Mouse (Mus musculus) cerebellum, adult 2 months (tissue): ENCODE results near the gene Lurap1. TPM values are rescaled to one million over a fixed set of nuclear protein-coding genes. Genes with fewer than 3 reads are reported as not detected.
A peak's percentile ranks its signal among the peaks of the same experiment; 100 is the strongest.

Source experiments
- DNase-seq, 2 experiments: peaks; one replicate each; pipeline ENCODE4 v3.0.0; 2021
- H3K27ac ChIP-seq: fragments of 200-500 bp; 2 replicates; pipeline ENCODE4 v1.5.1; 2012; ENCODE audit warnings: low read length, control low read depth, inconsistent platforms; ENCODE audit not compliant: insufficient read depth
- H3K27me3 ChIP-seq: fragments of 200-500 bp; 2 replicates; pipeline ENCODE4 v1.6.1; 2012; ENCODE audit warnings: inconsistent platforms, mild to moderate bottlenecking, low read length, moderate library complexity; ENCODE audit not compliant: control insufficient read depth, insufficient read depth
- H3K4me1 ChIP-seq: fragments of 200-500 bp; 2 replicates; pipeline ENCODE4 v1.6.1; 2011; ENCODE audit warnings: low read length; ENCODE audit not compliant: control insufficient read depth, insufficient read depth
- H3K4me3 ChIP-seq: fragments of 200-500 bp; replicated peaks from 2 replicates; pipeline ENCODE3; 2011; ENCODE audit warnings: mild to moderate bottlenecking, low read depth, low read length, control low read depth; ENCODE audit not compliant: insufficient read depth
- CTCF ChIP-seq: fragments of 200-500 bp; IDR thresholded peaks from 2 replicates; pipeline ENCODE4 v1.5.1; 2011; ENCODE audit warnings: low read depth, mild to moderate bottlenecking, control low read depth, low read length, moderate library complexity, borderline replicate concordance; ENCODE audit not compliant: insufficient read depth
- POLR2A ChIP-seq: fragments of 200-500 bp; IDR thresholded peaks from 2 replicates; pipeline ENCODE4 v1.6.1; 2011; ENCODE audit warnings: low read length, control low read depth, borderline replicate concordance; ENCODE audit not compliant: insufficient read depth
- WGBS: fragments of 180-500 bp; shearing (Covaris S2); methylation state at CpG from one replicate; pipeline ENCODE4 v1.1.7; 2018; 5-methylcytosine and 5-hydroxymethylcytosine counted together
- polyA plus RNA-seq: library from polyadenylated mRNA; depleted of rRNA; stranded (reverse); fragments of >200 nt; gene quantifications from 2 replicates; pipeline ENCODE4 v1.2.3, GENCODE M21; 2012

Lurap1 gene
- polyA plus RNA-seq, 1 experiment: 42.5 TPM

- peak; percentile 98 to 99 for DNase-seq
- Histone ChIP-seq H3K4me3 (peak overlapping the region; percentile 82), H3K27me3 (no peaks in the 10 kb centered on the region), H3K27ac (peak overlapping the region; percentile 99), H3K4me1 (peaks cover 27% of the 10 kb centered on the region)
- TF ChIP-seq CTCF (no peak), POLR2A (0 out of 2 replicates have a peak, but pooled peaks have one; percentile 10)
- WGBS: 8% methylated on average over 10 of the region's 10 CpGs
These were observed 25.4 kb upstream of the Lurap1 start for GRCm38 (mm10) chr4:116176543-116176988.

- peak overlapping the region; percentile 82 for H3K4me3 ChIP-seq
- H3K27me3 ChIP-seq: no peaks in the 10 kb centered on the region
- H3K27ac ChIP-seq: peak overlapping the region; percentile 99
- peak; percentile 88 to 91 for DNase-seq
- H3K4me1 ChIP-seq: peaks cover 27% of the 10 kb centered on the region
- 12% methylated on average over 7 of the region's 7 CpGs for WGBS
- no peak for TF ChIP-seq CTCF
- TF ChIP-seq POLR2A: peak; percentile 63; the same call in 1 of the 2 replicates
These were observed 24.8 kb upstream of the Lurap1 start for GRCm38 (mm10) chr4:116175711-116176542.

- Histone ChIP-seq H3K27me3 (no peaks in the 10 kb centered on the region), H3K27ac (peak overlapping the region; percentile 99), H3K4me3 (peak overlapping the region; percentile 82), H3K4me1 (peaks cover 27% of the 10 kb centered on the region)
- no peak for DNase-seq
- TF ChIP-seq CTCF (no peak), POLR2A (no peak)
These were observed 24.0 kb upstream of the Lurap1 start for GRCm38 (mm10) chr4:116175136-116175535.

GRCm38 (mm10) chr4:116174466-116175116, 23.5 kb upstream of the Lurap1 start:
- peak overlapping the region; percentile 99 for H3K27ac ChIP-seq
- 5% methylated on average over 6 of the region's 6 CpGs for WGBS
- no peaks in the 10 kb centered on the region for H3K27me3 ChIP-seq
- H3K4me1 ChIP-seq: peaks cover 27% of the 10 kb centered on the region
- no peak for TF ChIP-seq POLR2A
- TF ChIP-seq CTCF: no peak
- H3K4me3 ChIP-seq: peak overlapping the region; percentile 82
- peak; percentile 86 to 92 for DNase-seq

GRCm38 (mm10) chr4:116173752-116174151, 22.6 kb upstream of the Lurap1 start:
- DNase-seq: peak; percentile 34 to 44
- WGBS: 15% methylated on average over 4 of the region's 4 CpGs
- Histone ChIP-seq H3K27ac (peak overlapping the region; percentile 99), H3K4me1 (peaks cover 27% of the 10 kb centered on the region), H3K27me3 (no peaks in the 10 kb centered on the region), H3K4me3 (no peak overlapping the region)
- TF ChIP-seq POLR2A: no peak
- no peak for TF ChIP-seq CTCF

GRCm38 (mm10) chr4:116173072-116173471, 21.9 kb upstream of the Lurap1 start, which contains the start of the genes 1700042G07Rik and Gm49337:
Gene 1700042G07Rik, plus strand, starts transcription at chr4:116173372.
Gene Gm49337, plus strand, starts transcription at chr4:116173384.
- DNase-seq: no peak
- H3K4me3 ChIP-seq: peak within 1 kb of the TSS; percentile 82
- TF ChIP-seq CTCF (no peak), POLR2A (no peak)
- 81% methylated on average over 6 of the region's 6 CpGs for WGBS
- H3K27me3 ChIP-seq: no peaks in the 10 kb centered on the region
- peak within 1 kb of the TSS; percentile 99 for H3K27ac ChIP-seq
- H3K4me1 ChIP-seq: peaks cover 27% of the 10 kb centered on the region

GRCm38 (mm10) chr4:116169353-116169672, 18.2 kb upstream of the Lurap1 start:
- Histone ChIP-seq H3K4me1 (peaks cover 12% of the 10 kb centered on the region), H3K27me3 (no peaks in the 10 kb centered on the region), H3K27ac (no peak overlapping the region), H3K4me3 (peak overlapping the region; percentile 12)
- no peak for DNase-seq
- no peak for TF ChIP-seq POLR2A
- TF ChIP-seq CTCF: no peak
- 54% methylated on average over 3 of the region's 3 CpGs for WGBS
